Mouse (Mus musculus): ENCODE measurements around the gene Hdc.

Hdc gene

DNA sequence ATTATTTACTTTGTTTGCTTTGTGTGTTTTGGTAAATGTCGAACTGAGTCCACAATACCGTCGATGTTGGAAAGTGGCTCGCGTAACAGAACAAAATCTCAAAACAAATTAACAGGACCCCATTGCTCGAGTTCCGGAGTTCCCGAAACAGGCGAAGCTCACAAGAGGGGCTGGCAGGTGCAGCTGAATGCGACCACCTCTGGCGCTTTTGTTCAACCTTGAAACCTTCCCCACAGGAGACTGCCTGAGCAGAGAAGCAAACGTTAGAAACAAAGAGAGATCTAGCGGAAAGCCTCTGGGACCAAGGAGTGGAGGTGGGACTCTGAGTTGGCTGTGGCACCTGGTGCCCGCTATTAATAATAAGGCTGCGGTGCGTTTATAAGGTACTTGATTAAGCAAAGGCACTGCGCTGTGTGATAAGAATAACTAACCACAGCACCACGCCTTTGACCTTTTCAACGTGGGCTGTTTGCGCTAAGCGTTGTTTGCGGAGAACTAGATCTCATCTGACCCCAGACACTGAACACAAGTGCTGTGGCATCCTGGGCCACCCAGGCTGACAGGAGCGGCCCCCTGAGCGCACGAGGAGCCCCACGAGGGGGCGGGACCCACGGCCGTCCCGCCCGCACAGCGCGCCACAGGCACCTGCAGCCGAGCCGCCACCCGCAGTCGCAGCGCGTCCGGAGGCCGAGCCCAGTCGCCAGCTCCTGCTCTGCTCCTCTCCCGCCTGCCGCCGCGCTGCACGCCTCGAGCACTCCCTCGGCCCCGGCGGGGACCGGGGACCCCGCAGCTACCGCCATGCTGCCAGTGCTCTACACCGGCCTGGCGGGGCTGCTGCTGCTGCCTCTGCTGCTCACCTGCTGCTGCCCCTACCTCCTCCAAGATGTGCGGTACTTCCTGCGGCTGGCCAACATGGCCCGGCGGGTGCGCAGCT is 66.5 kb downstream of the Hdc start, which contains the start of gene Slc27a2:
TSS of gene Slc27a2 (plus strand) at position 51 of the 934 bp plus-strand sequence.
- DNase-seq (ENCODE audit: low read depth), result no peak

DNA sequence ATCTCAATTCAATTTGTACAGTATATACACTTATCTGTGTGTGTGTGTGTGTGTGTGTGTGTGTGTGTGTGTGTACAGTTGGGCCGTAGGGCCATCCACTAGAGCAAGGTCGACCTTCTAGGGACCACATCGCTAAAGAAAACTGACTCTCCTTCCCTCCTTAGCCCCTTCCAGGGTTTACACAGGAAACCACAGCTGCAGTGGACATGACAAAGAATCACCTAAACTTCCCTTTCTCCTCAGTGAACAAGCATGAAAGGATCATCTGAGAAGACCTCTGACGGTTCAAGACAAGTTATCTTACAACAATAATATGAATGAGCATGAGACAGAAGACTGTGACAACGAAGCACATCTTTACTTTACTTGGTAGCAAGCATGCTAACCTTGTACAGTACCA is 67.2 kb downstream of the Hdc start:
- peak; percentile 47 for DNase-seq (ENCODE audit: low read depth)

DNA sequence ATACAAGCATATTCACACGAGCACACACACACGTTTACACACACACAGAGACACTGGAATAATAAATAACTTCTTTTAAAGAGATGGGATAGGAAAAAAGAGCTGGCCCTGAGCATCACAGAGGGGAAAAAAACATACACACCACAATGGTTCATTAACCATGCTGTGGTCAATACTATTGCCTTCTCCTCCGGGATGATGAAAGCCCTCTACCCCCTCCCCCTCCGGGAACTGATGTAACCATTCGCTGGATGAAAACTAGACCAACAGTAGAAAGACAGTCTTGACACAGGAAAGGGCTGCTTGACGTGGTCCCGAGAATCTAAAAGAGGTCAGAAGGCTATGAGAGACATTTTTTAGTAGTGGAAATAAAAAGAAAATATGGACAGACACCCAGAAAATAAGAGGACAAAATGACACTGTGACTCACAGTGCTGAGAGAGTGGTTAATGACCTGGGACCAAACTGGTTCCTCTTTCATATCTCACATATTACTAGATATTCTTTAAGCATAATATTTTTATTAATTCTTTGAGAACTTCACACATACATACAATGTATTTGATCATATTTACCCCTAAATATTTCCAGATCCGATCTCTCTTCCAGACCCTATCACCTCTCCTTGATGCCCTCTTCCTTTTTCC is 67.7 kb downstream of the Hdc start:
- peak; percentile 56 for DNase-seq (ENCODE audit: low read depth)

DNA sequence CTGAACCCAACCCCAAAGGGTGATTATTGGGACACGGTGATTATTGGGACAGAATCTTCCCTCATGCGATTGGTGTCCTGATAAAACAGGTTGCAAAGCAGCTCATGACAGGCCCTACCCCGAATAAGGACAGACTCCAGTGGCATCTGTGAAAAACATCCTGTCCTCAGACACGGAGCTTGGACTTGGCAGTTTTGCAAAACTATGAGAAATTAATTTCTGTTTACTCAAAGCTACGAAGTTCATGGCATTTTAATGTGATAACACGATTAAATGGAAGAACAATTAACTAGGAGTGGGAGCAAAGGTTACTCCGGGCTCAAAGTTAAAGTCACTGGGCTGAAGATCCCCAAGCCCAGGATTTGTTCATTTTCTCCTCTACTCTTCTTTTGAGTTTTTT is 69.4 kb downstream of the Hdc start:
- no peak for DNase-seq (ENCODE audit: low read depth)

DNA sequence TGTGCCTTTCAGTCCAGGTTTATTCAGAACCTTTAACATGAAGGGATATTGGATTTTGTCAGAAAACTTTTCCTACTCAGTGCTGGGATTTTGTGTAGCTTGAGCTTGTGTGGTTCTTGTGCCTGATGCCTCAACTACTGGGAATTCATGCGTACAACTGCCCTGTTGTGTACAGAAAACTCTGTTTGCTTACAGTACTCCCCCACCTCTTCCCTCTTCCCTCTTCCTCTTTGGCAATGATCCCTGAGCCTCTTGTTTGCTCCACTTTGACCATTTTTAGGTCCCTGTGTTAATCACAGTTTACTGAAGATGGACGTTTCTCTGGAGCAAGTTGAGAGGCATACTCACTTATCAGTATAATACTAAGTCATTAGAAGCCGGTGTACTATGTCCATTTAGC is 72.7 kb downstream of the Hdc start:
- no peak for DNase-seq (ENCODE audit: low read depth)

DNA sequence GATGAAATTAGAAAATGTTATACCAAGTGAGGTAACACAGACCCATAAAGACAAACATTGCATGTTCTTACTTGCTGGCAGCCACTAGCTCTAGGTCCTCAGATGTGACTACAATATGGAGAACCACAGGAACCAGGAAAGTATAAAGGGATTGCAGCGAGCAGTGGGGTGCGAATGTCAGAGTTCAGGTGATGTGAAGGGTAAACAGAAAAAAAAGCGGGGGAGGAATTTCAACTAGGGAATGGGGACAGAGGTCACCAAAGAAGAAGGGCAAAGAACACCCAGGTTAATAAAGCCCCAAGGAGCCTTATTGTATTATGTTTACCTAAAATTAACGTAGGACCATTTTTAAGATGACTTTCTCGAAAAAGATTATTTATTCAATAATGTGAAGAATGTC is 73.8 kb downstream of the Hdc start:
- no peak for DNase-seq (ENCODE audit: low read depth)
